9 mouse cellular contexts compared by ENCODE assay signal in genomic region chr12:73672007-73672406, GRCm38 (mm10).
DNase-seq lines count a peak whose midpoint lies in the region; ATAC-seq and TF ChIP-seq lines count a peak whose summit lies in the region.
"Had no signal": no experiment of that assay in that cellular context is flagged by ENCODE, and none has a peak within 500 bp of the region (broad histone marks: within the 10 kb centered on the region; RNA-seq: fewer than 3 reads in every experiment).

No protein-coding gene starts in this region.

- no peaks in the 10 kb centered on the region for H3K36me3 ChIP-seq in hindbrain, embryonic 15.5 days
- H3K36me3 ChIP-seq in hindbrain, postnatal 0 days (ENCODE audit: insufficient read depth, low read length), result no peaks in the 10 kb centered on the region
- H3K36me3 ChIP-seq in neural tube, embryonic 12.5 days, result no peaks in the 10 kb centered on the region
- no peaks in the 10 kb centered on the region for H3K36me3 ChIP-seq in forebrain, postnatal 0 days (ENCODE audit: insufficient read depth)

- H3K9me3 ChIP-seq in hindbrain, embryonic 15.5 days, result no peaks in the 10 kb centered on the region
- no peaks in the 10 kb centered on the region for H3K9me3 ChIP-seq in hindbrain, postnatal 0 days (ENCODE audit: low read length)
- H3K9me3 ChIP-seq in neural tube, embryonic 12.5 days, result no peaks in the 10 kb centered on the region
- H3K9me3 ChIP-seq in forebrain, postnatal 0 days (ENCODE audit: low read length), result no peaks in the 10 kb centered on the region

- peak overlapping the region; percentile 26; the same call in 1 of the 2 replicates for H3K27ac ChIP-seq in hindbrain, embryonic 15.5 days (replicated peaks)
- no peak overlapping the region for H3K27ac ChIP-seq in hindbrain, postnatal 0 days
- H3K27ac ChIP-seq in neural tube, embryonic 12.5 days, result no peak overlapping the region
- no peak overlapping the region for H3K27ac ChIP-seq in forebrain, postnatal 0 days (ENCODE audit: low read depth, low read length)

- H3K9ac ChIP-seq in hindbrain, embryonic 15.5 days, result no peak overlapping the region
- no peak overlapping the region for H3K9ac ChIP-seq in hindbrain, postnatal 0 days (replicated peaks; ENCODE audit: low read length)
- no peak overlapping the region for H3K9ac ChIP-seq in neural tube, embryonic 12.5 days
- no peak overlapping the region for H3K9ac ChIP-seq in forebrain, postnatal 0 days
- H3K9ac ChIP-seq: hindbrain, embryonic 14.5 days had no signal

- no peak for DNase-seq in hindbrain, postnatal 0 days (ENCODE audit: low spot score)
- no peak for DNase-seq in neural tube, embryonic 10.5 days (ENCODE audit: extremely low spot score, low spot score)
- DNase-seq in forebrain, postnatal 0 days, result peak; percentile 43
- no peak for DNase-seq in ovary, postnatal 10 days (ENCODE audit: low spot score)
- no peak for DNase-seq in right cerebral cortex, postnatal 10 days (ENCODE audit: low spot score in 2 of 2)
- DNase-seq: cerebellum, adult 11-12 months had no signal

- no peak; the same call in 1 of the 2 replicates for ATAC-seq in hindbrain, embryonic 15.5 days (ENCODE audit: low FRiP score, low read depth)
- ATAC-seq in hindbrain, postnatal 0 days, result no peak
- peak; percentile 49; the same call in 1 of the 2 replicates for ATAC-seq in neural tube, embryonic 12.5 days (ENCODE audit: low FRiP score, low read depth)
- ATAC-seq in forebrain, postnatal 0 days, result no peak

- no peak overlapping the region for H3K4me3 ChIP-seq in hindbrain, embryonic 15.5 days
- H3K4me3 ChIP-seq in hindbrain, postnatal 0 days (ENCODE audit: low read length), result no peak overlapping the region
- H3K4me3 ChIP-seq in neural tube, embryonic 12.5 days, result no peak overlapping the region
- no peak overlapping the region for H3K4me3 ChIP-seq in forebrain, postnatal 0 days (ENCODE audit: low read depth, low read length)

- 32% methylated on average over 4 of the region's 4 CpGs for WGBS in hindbrain, embryonic 15.5 days
- 21% methylated on average over 4 of the region's 4 CpGs for WGBS in hindbrain, postnatal 0 days
- whole genome bisulfite sequencing in neural tube, embryonic 12.5 days, result 41% methylated on average over 4 of the region's 4 CpGs
- 12% methylated on average over 4 of the region's 4 CpGs for WGBS in forebrain, postnatal 0 days

- peaks cover 9% of the 10 kb centered on the region; the same call in 1 of the 2 replicates for H3K4me1 ChIP-seq in hindbrain, embryonic 15.5 days (replicated peaks)
- H3K4me1 ChIP-seq in hindbrain, postnatal 0 days (ENCODE audit: insufficient read depth, low read length), result peaks cover 8% of the 10 kb centered on the region
- H3K4me1 ChIP-seq in neural tube, embryonic 12.5 days, result peaks cover 25% of the 10 kb centered on the region
- H3K4me1 ChIP-seq in forebrain, postnatal 0 days (ENCODE audit: insufficient read depth), result no peaks in the 10 kb centered on the region; the same call in 1 of the 2 replicates

- H3K27me3 ChIP-seq in hindbrain, embryonic 15.5 days, result no peaks in the 10 kb centered on the region
- H3K27me3 ChIP-seq in hindbrain, postnatal 0 days (ENCODE audit: insufficient read depth, low read length), result no peaks in the 10 kb centered on the region
- no peaks in the 10 kb centered on the region for H3K27me3 ChIP-seq in neural tube, embryonic 12.5 days (replicated peaks)
- H3K27me3 ChIP-seq in forebrain, postnatal 0 days (ENCODE audit: insufficient read depth, low read length), result no peaks in the 10 kb centered on the region

- no peak for TF ChIP-seq CTCF in hindbrain, postnatal 0 days (IDR thresholded peaks at IDR 0.05; ENCODE audit: low read depth)
- no peak for TF ChIP-seq CTCF in forebrain, postnatal 0 days (IDR thresholded peaks at IDR 0.05; ENCODE audit: low read depth)

- H3K4me2 ChIP-seq in hindbrain, embryonic 15.5 days, result no peak overlapping the region
- no peak overlapping the region for H3K4me2 ChIP-seq in hindbrain, postnatal 0 days (ENCODE audit: low read depth, low read length)
- H3K4me2 ChIP-seq in neural tube, embryonic 12.5 days (replicated peaks), result no peak overlapping the region
- no peak overlapping the region for H3K4me2 ChIP-seq in forebrain, postnatal 0 days (ENCODE audit: low read depth)
- H3K4me2 ChIP-seq: hindbrain, embryonic 14.5 days had no signal
